Comparison of ENCODE assay signal across 30 mouse cellular contexts in the genomic region with DNA sequence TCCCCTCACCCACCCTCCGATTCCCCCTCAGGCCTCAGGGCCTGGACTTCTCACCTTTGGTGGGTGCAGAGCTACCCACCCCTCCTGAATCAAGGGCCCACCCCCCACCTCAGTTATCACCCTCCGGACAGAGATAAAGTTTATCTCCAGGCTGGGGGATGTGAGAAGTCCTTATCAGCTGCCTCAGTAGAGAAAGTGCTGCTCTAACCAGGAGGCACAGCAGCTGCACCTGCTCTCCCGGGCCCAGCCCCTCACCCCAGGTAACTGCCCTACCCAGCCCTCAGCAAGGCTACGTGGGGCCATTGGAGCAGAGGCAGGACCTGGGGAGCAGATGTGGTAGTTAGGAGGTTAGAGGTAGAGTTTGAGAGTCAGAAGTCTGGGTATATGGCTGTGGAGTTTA. TPM values are rescaled to one million over a fixed set of nuclear protein-coding genes. Genes with fewer than 3 reads are reported as not detected.
DNase-seq lines count a peak whose midpoint lies in the region; ATAC-seq lines count a peak whose summit lies in the region.
"Had no signal": no experiment of that assay in that cellular context is flagged by ENCODE, and none has a peak within 500 bp of the region (broad histone marks: within the 10 kb centered on the region; RNA-seq: fewer than 3 reads in every experiment).

No protein-coding gene starts in this region.

- H3K9ac ChIP-seq in heart, embryonic 13.5 days: no peak overlapping the region
- peak overlapping the region; percentile 88 for H3K9ac ChIP-seq in liver, embryonic 13.5 days
- H3K9ac ChIP-seq: forebrain, embryonic 12.5 days; hindbrain, embryonic 13.5 days; limb, embryonic 13.5 days; lung, embryonic 15.5 days; neural tube, embryonic 15.5 days had no signal

- no peaks in the 10 kb centered on the region for H3K4me1 ChIP-seq in heart, embryonic 13.5 days
- peaks cover 50% of the 10 kb centered on the region for H3K4me1 ChIP-seq in liver, embryonic 13.5 days (replicated peaks)
- H3K4me1 ChIP-seq: forebrain, embryonic 12.5 days; hindbrain, embryonic 13.5 days; limb, embryonic 13.5 days; lung, embryonic 15.5 days; neural tube, embryonic 15.5 days had no signal

- no peak for ATAC-seq in heart, embryonic 13.5 days (ENCODE audit: extremely low read depth, insufficient number of reproducible peaks, low FRiP score, low TSS enrichment)
- peak; percentile 27 for ATAC-seq in liver, embryonic 13.5 days (ENCODE audit: low read depth)

- 29% methylated on average over 4 of the region's 4 CpGs for WGBS in heart, embryonic 13.5 days
- 20% methylated on average over 4 of the region's 4 CpGs for whole genome bisulfite sequencing in liver, embryonic 13.5 days (ENCODE audit: insufficient replicate concordance)

- H3K4me2 ChIP-seq in heart, embryonic 13.5 days: peak overlapping the region; percentile 33; the same call in 1 of the 2 replicates
- peak overlapping the region; percentile 71 for H3K4me2 ChIP-seq in liver, embryonic 13.5 days
- H3K4me2 ChIP-seq: forebrain, embryonic 12.5 days; hindbrain, embryonic 13.5 days; limb, embryonic 13.5 days; lung, embryonic 15.5 days; midbrain, embryonic 11.5 days; neural tube, embryonic 15.5 days had no signal

- intact Hi-C loops in heart, postnatal 10 days (cut with DNase I): no loop called here

- H3K9me3 ChIP-seq in heart, embryonic 13.5 days: no peaks in the 10 kb centered on the region
- no peaks in the 10 kb centered on the region for H3K9me3 ChIP-seq in liver, embryonic 13.5 days (replicated peaks)
- H3K9me3 ChIP-seq: limb, embryonic 13.5 days; lung, embryonic 15.5 days; neural tube, embryonic 15.5 days had no signal

- H3K36me3 ChIP-seq in heart, embryonic 13.5 days: no peaks in the 10 kb centered on the region
- peaks cover 28% of the 10 kb centered on the region for H3K36me3 ChIP-seq in liver, embryonic 13.5 days
- H3K36me3 ChIP-seq: forebrain, embryonic 12.5 days; hindbrain, embryonic 13.5 days; limb, embryonic 13.5 days; lung, embryonic 15.5 days; neural tube, embryonic 15.5 days had no signal

- no peaks in the 10 kb centered on the region for H3K27me3 ChIP-seq in heart, embryonic 13.5 days (replicated peaks)
- H3K27me3 ChIP-seq in liver, embryonic 13.5 days: no peaks in the 10 kb centered on the region
- H3K27me3 ChIP-seq: forebrain, embryonic 12.5 days; hindbrain, embryonic 13.5 days; limb, embryonic 13.5 days; lung, embryonic 15.5 days; neural tube, embryonic 15.5 days had no signal

- no peak overlapping the region for H3K27ac ChIP-seq in heart, embryonic 13.5 days (replicated peaks)
- H3K27ac ChIP-seq in liver, embryonic 13.5 days: peak overlapping the region; percentile 93
- H3K27ac ChIP-seq: forebrain, embryonic 12.5 days; hindbrain, embryonic 13.5 days; limb, embryonic 13.5 days; lung, embryonic 15.5 days; neural tube, embryonic 15.5 days had no signal

- no peak for DNase-seq in heart, postnatal 10 days
- peak; percentile 9 for DNase-seq in thymus, postnatal 4 days
- DNase-seq in thymus, postnatal 36 days: no peak
- DNase-seq in liver, embryonic 13.5 days: peak; percentile 25
- DNase-seq in testis, postnatal 14 days (ENCODE audit: low spot score): no peak
- no peak for DNase-seq in kidney, postnatal 25 days
- DNase-seq: cerebellum, adult 18-20 months; cerebellum, postnatal 14 days; gastrocnemius, postnatal 36 days; heart, postnatal 36 days; kidney, adult 11 months; layer of hippocampus, adult 9-11 months; lung, postnatal 4 days; thymus, postnatal 14 days had no signal

- H3K4me3 ChIP-seq in heart, embryonic 13.5 days: peak overlapping the region; percentile 22
- peak overlapping the region; percentile 72 for H3K4me3 ChIP-seq in liver, embryonic 13.5 days (replicated peaks)
- H3K4me3 ChIP-seq: forebrain, embryonic 12.5 days; hindbrain, embryonic 13.5 days; limb, embryonic 13.5 days; lung, embryonic 15.5 days; neural tube, embryonic 15.5 days had no signal

RNA-seq across cellular contexts. Expression of a gene that starts 11.7 kb away (rescaled TPM):
- 2.8 and 5.9 TPM in 2 replicates for polyA plus RNA-seq in heart, embryonic 13.5 days (2015; fragmentation: Nextera tagmentation; extraction: Ambion mirVana)
- not detected for total RNA-seq in heart, postnatal 10 days (2021)
- polyA plus RNA-seq in liver, embryonic 13.5 days (2015; fragmentation: Nextera tagmentation; extraction: Ambion mirVana): 135 and 145 TPM in 2 replicates
- total RNA-seq: gastrocnemius, adult 18-20 months; gastrocnemius, postnatal 36 days; left cerebral cortex, adult 18-20 months; left cerebral cortex, postnatal 25 days had no signal
- polyA plus RNA-seq: neural tube, embryonic 15.5 days had no signal

RNA-seq across cellular contexts. Expression of a gene that starts 18.5 kb away (rescaled TPM):
- 22.8 and 24.9 TPM in 2 replicates for polyA plus RNA-seq in heart, embryonic 13.5 days (2015; fragmentation: Nextera tagmentation; extraction: Ambion mirVana)
- total RNA-seq in heart, postnatal 10 days (2021): 10 to 100 TPM; 21.5 to 23.7 TPM
- polyA plus RNA-seq in liver, embryonic 13.5 days (2015; fragmentation: Nextera tagmentation; extraction: Ambion mirVana): 8.9 and 10.5 TPM in 2 replicates

RNA-seq across cellular contexts. Expression of a gene that starts 37.8 kb away (rescaled TPM):
- not detected in 2 replicates for polyA plus RNA-seq in heart, embryonic 13.5 days (2015; fragmentation: Nextera tagmentation; extraction: Ambion mirVana)
- not detected for total RNA-seq in heart, postnatal 10 days (2021)
- polyA plus RNA-seq in liver, embryonic 13.5 days (2015; fragmentation: Nextera tagmentation; extraction: Ambion mirVana): not detected in 2 replicates
- total RNA-seq: adrenal gland, postnatal 4 days; gastrocnemius, adult 18-20 months; gastrocnemius, postnatal 36 days; heart, postnatal 36 days; left cerebral cortex, adult 18-20 months; left cerebral cortex, postnatal 25 days had no signal
- polyA plus RNA-seq: C2C12; embryonic facial prominence, embryonic 11.5 days; forebrain, embryonic 12.5 days; kidney, embryonic 16.5 days; large intestine, adult 2 months; limb, embryonic 13.5 days; lung, embryonic 15.5 days; midbrain, embryonic 11.5 days had no signal

RNA-seq across cellular contexts. Expression of a gene that starts 46.5 kb away (rescaled TPM):
- 0.42 and 0.78 TPM in 2 replicates for polyA plus RNA-seq in heart, embryonic 13.5 days (2015; fragmentation: Nextera tagmentation; extraction: Ambion mirVana)
- not detected for total RNA-seq in heart, postnatal 10 days (2021)
- polyA plus RNA-seq in liver, embryonic 13.5 days (2015; fragmentation: Nextera tagmentation; extraction: Ambion mirVana): 0.18 and 0.19 TPM in 2 replicates
- total RNA-seq: gastrocnemius, adult 18-20 months; gastrocnemius, postnatal 36 days had no signal
- polyA plus RNA-seq: C2C12 had no signal

RNA-seq across cellular contexts. Expression of a gene that starts 52.1 kb away (rescaled TPM):
- 0.38 and 0.53 TPM in 2 replicates for polyA plus RNA-seq in heart, embryonic 13.5 days (2015; fragmentation: Nextera tagmentation; extraction: Ambion mirVana)
- not detected for total RNA-seq in heart, postnatal 10 days (2021)
- polyA plus RNA-seq in liver, embryonic 13.5 days (2015; fragmentation: Nextera tagmentation; extraction: Ambion mirVana): 0.29 and 0.36 TPM in 2 replicates
- total RNA-seq: gastrocnemius, adult 18-20 months; gastrocnemius, postnatal 36 days; heart, postnatal 36 days; left cerebral cortex, postnatal 25 days had no signal
- polyA plus RNA-seq: C2C12; embryonic facial prominence, embryonic 11.5 days; limb, embryonic 13.5 days; lung, embryonic 15.5 days; midbrain, embryonic 11.5 days; testis, adult 2 months had no signal

Comparison
In these comparisons a context has a peak if more than half of its experiments do, and no peak if none do; other contexts are left out.
1. DNase-seq: peak in thymus, postnatal 4 days (single experiment) and liver, embryonic 13.5 days (single experiment); none in heart, postnatal 10 days (0 of 2), thymus, postnatal 36 days (0 of 2), testis, postnatal 14 days (single experiment) and kidney, postnatal 25 days (0 of 2).
2. RNA of a gene that starts 11.7 kb away (polyA plus RNA-seq): 135 to 145 TPM in liver, embryonic 13.5 days; 2.8 to 5.9 TPM in heart, embryonic 13.5 days; every median in the first group is over 10 times any median in the second.